Mouse (Mus musculus) embryo, embryonic 9.5 days (tissue): Measurements from ENCODE around the gene S100a7a.

Experiments
- DNase-seq: peaks from one replicate; pipeline ENCODE4 v3.0.0-alpha.2; 2017; ENCODE audit errors: extremely low spot score

The S100a7a gene

GRCm38 (mm10) chr3:90653717-90654116 is at the start of gene S100a7a:
TSS of gene S100a7a (plus strand) at chr3:90654017.
- no peak for DNase-seq

- no peak for DNase-seq
These were observed 49.4 kb upstream of the S100a7a start for GRCm38 (mm10) chr3:90604416-90604815.

GRCm38 (mm10) chr3:90605049-90605448 is 48.8 kb upstream of the S100a7a start:
- no peak for DNase-seq

GRCm38 (mm10) chr3:90605736-90606135 is 48.1 kb upstream of the S100a7a start:
- DNase-seq, result no peak

GRCm38 (mm10) chr3:90606185-90606584 is 47.6 kb upstream of the S100a7a start:
- DNase-seq, result peak; percentile 47

- no peak for DNase-seq
These were observed 46.5 kb upstream of the S100a7a start for GRCm38 (mm10) chr3:90607361-90607760.

- DNase-seq, result no peak
These were observed 45.6 kb upstream of the S100a7a start, which contains the start of gene S100a5 for GRCm38 (mm10) chr3:90608223-90608622. TSS of gene S100a5 (plus strand) at chr3:90608523.

- DNase-seq, result no peak
These were observed 44.7 kb upstream of the S100a7a start for GRCm38 (mm10) chr3:90609102-90609501.

- DNase-seq, result no peak
These were observed 42.3 kb upstream of the S100a7a start for GRCm38 (mm10) chr3:90611494-90611893.

- no peak for DNase-seq
These were observed 41.8 kb upstream of the S100a7a start for GRCm38 (mm10) chr3:90612061-90612460.

GRCm38 (mm10) chr3:90612728-90613291 is 41.0 kb upstream of the S100a7a start, which contains the start of gene S100a6:
TSS of gene S100a6 (plus strand) at chr3:90612882.
- peak; percentile 76 for DNase-seq

GRCm38 (mm10) chr3:90613461-90614147 is 40.2 kb upstream of the S100a7a start:
- no peak for DNase-seq

- DNase-seq, result no peak
These were observed 39.7 kb upstream of the S100a7a start for GRCm38 (mm10) chr3:90614148-90614530.

GRCm38 (mm10) chr3:90614611-90615251 is 39.1 kb upstream of the S100a7a start:
- DNase-seq, result no peak

GRCm38 (mm10) chr3:90615415-90615814 is 38.4 kb upstream of the S100a7a start:
- peak; percentile 64 for DNase-seq

- no peak for DNase-seq
These were observed 37.9 kb upstream of the S100a7a start for GRCm38 (mm10) chr3:90615911-90616310.

GRCm38 (mm10) chr3:90617586-90617985 is 36.2 kb upstream of the S100a7a start:
- no peak for DNase-seq

GRCm38 (mm10) chr3:90621552-90621951 is 32.3 kb upstream of the S100a7a start:
- DNase-seq, result no peak

- peak; percentile 17 for DNase-seq
These were observed 30.3 kb upstream of the S100a7a start for GRCm38 (mm10) chr3:90623435-90624071.

- no peak for DNase-seq
These were observed 28.3 kb upstream of the S100a7a start for GRCm38 (mm10) chr3:90625496-90625895.

GRCm38 (mm10) chr3:90626266-90627021 is 27.4 kb upstream of the S100a7a start:
- DNase-seq, result no peak

GRCm38 (mm10) chr3:90627366-90627765 is 26.5 kb upstream of the S100a7a start:
- DNase-seq, result no peak
